Mouse (Mus musculus) left cerebral cortex, postnatal 10 days (tissue): ENCODE measurements around the gene Kptn. TPM values are rescaled to one million over a fixed set of nuclear protein-coding genes. Genes with fewer than 3 reads are reported as not detected.

Source experiments
- DNase-seq, 2 experiments: peaks; one replicate each; pipeline ENCODE4 v3.0.0; 2021 to 2022; ENCODE audit warnings: low spot score in 2 of 2, mixed read lengths in 1 of 2; ENCODE audit errors: extremely low spot score in 1 of 2
- intact Hi-C: fragments of 180-260 bp; cut with DNase I; formaldehyde crosslinking; loops from one replicate; pipeline ENCODE4 v1.15.1; 2025
- total RNA-seq, 2 experiments: library from RNA; stranded (reverse); gene quantifications; 2 replicates each; pipeline ENCODE4 v1.2.3; 2021

Gene Kptn
- total RNA-seq, 2 experiments from 2014 or later = 47.3 to 47.7 TPM

DNA sequence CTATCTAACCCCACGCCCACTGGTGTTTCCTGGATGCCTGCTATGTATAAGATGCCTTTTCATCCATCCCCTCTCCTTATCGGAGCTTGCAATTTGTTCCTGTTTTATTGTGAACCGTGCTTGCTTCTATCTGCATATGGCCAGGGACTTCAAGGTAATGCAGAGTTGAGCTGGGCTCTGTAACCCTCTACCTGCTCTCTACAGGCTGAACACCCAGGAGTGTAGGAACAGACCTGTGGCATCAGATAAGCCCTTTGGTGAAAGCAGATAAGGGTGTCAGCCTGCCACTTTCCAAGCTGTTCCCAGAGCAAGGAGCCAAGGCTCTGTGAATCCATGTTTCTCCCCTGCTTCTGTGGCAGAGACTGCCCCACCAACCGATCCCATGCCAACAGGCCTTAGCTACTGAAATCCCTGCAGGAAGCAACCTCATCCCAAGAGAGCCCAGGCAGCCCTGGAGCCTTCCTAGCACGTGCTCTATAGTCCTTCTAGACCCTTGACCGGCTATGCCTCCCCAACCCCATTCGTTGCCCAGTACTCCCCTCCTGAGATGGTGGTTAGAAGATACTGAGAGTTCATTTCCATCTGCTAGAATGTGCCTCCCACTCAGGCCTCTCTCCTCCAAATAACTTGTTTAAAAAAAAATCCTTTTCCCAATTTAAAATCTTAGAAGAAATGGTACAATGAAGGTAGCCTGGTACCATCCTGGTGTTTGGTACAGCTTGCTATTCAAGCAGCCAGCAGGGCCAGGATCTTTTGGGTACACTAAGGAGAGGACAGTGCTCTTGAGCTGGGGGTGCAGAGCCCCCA is 8.2 kb upstream of the Kptn start:
- DNase-seq = no peak
- intact Hi-C loops = no loop called here

- DNase-seq = no peak
- intact Hi-C loops = no loop called here
These were observed 3.3 kb upstream of the Kptn start for GRCm38 (mm10) chr7:16116418-16116817.

GRCm38 (mm10) chr7:16117100-16117499 is 2.6 kb upstream of the Kptn start:
- intact Hi-C loops = no loop called here
- no peak for DNase-seq

- no peak for DNase-seq
- intact Hi-C loops = no loop called here
These were observed 536 bp downstream of the Kptn start for GRCm38 (mm10) chr7:16120262-16120600.

DNA sequence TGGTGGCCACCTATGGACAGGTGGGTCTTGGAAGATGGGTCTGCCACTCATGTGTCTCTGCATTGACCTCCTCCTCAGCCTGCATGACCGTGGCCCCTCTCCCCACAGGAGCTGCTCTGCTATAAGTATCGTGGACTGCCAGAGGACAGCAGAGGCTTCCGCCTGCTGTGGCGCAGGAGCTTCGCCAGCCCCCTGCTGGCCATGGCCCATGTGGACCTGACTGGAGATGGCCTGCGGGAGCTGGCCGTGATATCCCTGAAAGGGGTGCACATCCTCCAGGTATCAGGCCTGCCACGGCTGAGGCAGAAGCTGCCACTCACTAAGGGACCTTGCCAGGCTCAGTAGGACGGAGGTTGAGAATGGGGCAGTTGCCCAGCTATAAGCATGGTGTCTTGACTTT is 6.1 kb downstream of the Kptn start:
- DNase-seq = no peak
- intact Hi-C loops = no loop called here

GRCm38 (mm10) chr7:16128344-16128743 is 8.6 kb downstream of the Kptn start:
- peak in 1 of 2 experiments; percentile 68 for DNase-seq
- intact Hi-C loops = no loop called here

DNA sequence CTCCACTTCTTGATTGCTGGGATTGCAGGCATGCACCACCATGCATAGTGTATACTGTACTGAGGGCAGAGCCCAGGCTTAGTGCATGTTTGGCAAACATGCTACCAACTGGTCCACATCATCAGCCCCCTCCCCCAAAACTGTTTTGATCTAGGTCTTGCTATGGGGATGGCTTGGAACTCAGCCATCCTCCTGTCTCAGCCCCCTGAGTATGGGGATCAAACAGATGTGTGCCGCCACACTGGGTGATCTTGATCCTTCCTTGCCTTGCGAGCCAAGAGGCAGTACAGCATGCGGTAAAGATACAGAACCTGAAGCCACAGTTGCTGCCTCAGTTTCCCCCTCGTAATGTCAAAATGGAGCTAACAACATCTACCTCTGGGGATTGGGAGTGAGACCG is 9.2 kb downstream of the Kptn start:
- intact Hi-C loops = no loop called here
- DNase-seq = no peak

GRCm38 (mm10) chr7:16129421-16129845 is 9.7 kb downstream of the Kptn start, which contains the start of gene Slc8a2:
Gene Slc8a2 (plus strand): TSS chr7:16129826.
- intact Hi-C loops = no loop called here
- peak; percentile 86 to 94 for DNase-seq

GRCm38 (mm10) chr7:16129846-16130691 is 10.4 kb downstream of the Kptn start:
- intact Hi-C loops = no loop called here
- peak; percentile 36 to 84 for DNase-seq

DNA sequence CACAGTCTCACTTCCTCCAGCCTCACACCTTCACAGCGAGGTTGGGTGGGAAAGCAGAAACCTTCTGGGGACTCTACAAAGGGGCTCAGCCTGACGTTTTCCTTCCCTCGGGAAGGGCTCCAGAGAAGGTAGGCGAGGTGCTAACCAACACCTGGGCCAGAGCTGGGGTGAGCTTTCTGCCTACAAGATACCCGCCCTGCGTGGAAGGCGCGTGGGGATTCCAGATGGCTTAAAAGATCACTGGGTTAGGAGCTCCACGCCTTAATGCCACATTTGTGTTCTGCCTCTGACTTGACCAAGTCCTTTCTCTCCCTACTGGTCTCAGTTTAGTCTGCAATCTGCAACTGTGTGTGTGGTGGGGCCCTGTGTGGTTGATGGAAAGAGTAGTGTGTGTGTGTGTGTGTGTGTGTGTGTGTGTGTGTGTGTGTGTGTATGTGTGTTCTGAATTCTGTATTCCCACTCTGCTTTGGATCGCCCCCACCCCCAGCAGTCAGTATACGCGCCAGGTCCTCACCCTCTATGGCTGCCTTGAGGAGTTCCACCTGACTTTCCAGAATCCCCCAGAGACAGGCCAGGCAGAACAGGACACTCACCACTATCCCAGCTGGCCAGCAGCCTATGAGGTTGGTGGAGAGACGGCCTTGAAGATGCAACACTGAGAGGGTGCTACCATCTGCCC is 11.4 kb downstream of the Kptn start:
- intact Hi-C loops = no loop called here
- DNase-seq = no peak

DNA sequence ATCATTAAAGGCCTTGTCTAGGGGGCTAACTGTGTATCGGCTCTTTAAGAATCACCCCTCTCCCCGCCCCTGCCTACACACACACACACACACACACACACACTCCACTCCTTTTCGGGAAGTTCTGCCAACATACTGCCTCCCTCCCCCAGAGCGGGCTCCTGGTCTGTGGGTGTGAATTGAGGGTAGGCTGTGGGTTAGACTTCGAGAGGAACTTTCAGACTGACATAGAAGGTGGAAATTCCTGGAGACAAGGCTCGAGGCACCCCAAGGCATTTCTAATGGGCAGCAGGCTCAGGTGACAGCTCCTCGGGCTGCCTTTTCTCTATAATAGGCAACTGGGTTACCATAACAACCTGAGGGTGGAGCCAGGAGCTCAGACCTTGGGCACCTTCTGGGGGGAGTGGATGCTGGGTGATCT is 12.5 kb downstream of the Kptn start:
- DNase-seq = no peak
- intact Hi-C loops = no loop called here

DNA sequence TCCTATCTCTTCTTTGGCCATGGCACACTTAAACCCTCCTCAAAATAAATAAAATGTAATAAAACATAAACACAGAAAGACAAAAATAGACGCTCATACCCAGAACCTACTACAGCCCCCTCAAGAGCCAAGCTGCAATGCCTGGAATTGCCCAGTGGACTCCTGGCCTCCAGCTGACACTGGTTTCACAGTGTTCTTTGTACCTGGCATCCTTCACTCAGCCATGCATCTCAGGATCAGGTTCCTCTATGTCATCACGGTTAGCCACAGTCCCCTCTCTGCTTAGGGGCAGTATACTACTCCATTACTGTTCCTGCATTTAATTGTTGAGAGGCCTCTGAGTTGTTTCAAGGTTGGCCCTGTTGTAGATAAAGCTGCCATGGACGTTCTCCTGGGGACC is 13.2 kb downstream of the Kptn start:
- intact Hi-C loops = no loop called here
- DNase-seq = no peak

DNA sequence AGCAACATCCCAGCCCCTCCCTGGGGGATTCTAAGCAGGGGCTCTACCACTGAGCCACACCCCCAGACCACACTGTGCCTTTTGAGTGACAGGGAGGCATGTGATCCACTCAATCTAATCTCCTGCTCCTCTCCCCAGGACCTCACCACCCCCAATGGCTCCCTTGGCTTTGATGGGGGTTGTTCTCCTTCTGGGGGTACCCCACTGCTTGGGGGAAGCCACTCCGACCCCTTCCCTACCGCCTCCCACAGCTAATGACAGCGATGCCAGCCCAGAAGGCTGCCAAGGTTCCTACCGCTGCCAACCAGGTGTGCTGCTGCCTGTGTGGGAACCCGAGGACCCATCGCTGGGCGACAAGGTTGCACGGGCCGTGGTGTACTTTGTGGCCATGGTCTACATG is 14.0 kb downstream of the Kptn start:
- no peak for DNase-seq
- intact Hi-C loops = no loop called here

DNA sequence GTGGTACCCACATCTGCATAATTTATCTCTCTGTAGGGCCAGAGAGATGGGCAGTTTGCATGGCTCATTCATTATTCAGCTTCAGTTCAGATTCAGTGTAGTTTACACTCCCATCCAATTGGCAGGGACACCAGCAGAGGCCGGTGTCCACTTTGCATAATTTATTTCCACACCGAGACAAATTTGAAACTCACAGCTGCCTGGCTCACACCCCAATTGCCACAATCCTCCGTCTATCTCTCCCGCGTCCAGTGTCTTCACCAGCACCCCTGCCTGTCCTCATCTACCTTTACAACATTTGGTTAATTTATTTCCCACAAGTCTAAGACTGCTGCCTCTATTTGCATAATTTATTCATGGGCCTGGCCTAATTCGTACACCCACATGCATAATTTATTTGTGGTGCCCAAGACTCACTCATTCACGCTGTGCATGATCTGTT is 15.3 kb downstream of the Kptn start:
- intact Hi-C loops = no loop called here
- DNase-seq = no peak

DNA sequence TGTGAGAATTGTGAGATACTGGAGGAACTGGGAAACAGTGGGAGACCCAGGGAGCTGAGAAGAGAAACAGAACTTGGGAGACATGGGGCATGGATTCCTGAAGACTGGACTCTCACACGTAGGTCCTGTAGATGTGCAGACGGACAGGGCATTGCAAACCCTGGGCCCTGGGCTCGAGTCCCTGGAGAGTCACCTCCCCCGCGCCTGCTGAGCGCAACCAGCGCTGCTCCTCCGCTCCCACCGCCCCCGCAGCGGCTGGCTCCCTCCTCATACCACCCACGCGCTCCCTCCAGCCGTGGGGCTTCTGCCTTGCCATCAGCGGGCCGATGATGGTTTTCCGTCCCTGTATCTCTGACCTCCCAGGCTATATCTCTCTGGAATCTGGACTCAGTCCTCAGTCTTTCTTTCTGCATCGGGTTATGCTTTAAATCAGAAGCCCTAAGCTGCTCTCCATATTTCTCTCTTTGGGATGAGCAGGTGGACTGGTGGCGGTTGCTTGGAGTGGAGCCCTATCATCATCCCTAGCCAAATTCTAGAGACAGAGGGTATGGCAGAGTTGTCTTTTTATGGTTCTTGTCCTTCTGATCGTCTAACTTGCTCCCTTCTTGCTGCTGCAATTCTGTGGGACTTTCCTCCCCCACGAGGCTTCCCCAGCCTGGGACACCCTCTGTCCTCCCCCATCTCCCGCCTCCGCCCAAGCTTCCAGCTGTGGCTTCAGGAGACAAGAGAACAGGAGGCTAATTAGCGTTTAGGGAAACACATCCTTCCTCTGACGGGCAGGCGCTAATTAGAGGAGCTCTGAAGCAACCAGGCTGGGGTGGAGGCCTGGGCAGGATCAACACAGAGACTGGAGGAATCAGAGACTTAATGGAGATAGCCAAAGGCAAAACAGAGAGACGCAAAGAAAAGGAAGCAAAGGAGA is 27.1 kb downstream of the Kptn start:
- peak in 1 of 2 experiments; percentile 83 for DNase-seq
- intact Hi-C loops = no loop called here

- intact Hi-C loops = no loop called here
- peak in 1 of 2 experiments; percentile 67 for DNase-seq
These were observed 27.9 kb downstream of the Kptn start for GRCm38 (mm10) chr7:16147643-16148042.

DNA sequence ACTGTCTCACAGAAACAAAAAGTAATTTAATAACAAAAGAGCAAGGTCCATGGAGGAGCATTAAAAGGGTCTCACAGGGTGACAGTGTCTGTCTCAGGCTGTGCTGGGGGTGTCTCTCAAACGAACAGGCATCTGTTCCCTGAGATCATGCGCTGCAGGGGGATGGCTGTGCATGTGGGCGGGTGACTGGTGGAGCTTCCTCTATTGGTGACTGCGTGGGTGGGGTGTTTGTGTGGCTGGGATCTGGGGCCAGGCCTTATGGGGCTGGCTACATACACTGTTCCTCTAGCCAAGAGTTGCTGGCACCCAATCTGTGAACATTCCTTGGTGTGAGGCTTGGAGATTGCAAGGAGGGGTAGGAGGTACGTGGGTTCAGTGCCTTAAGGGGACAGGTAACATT is 29.5 kb downstream of the Kptn start:
- intact Hi-C loops = no loop called here
- DNase-seq = peak; percentile 74 to 81
